Mouse (Mus musculus): ENCODE measurements at regions not wholly inside any gene's neighbourhood (a gene's known extent, or its start where the extent isn't known, plus 50 kb on each side); places are given as distances from the start of the nearest gene placed in this dataset.

- Histone ChIP-seq H3K9ac (ENCODE audit: control insufficient read depth, low read depth, low read length, poor library complexity, severe bottlenecking) (no peak overlapping the region), H3K27ac (ENCODE audit: control insufficient read depth, low read depth, low read length) (no peak overlapping the region), H3K4me3 (ENCODE audit: control insufficient read depth in 1 of 2, insufficient read depth in 1 of 2, low read depth in 2 of 2, low read length in 2 of 2) (no peak overlapping the region), H3K9me3 (replicated peaks; ENCODE audit: insufficient read depth, low read length) (no peaks in the 10 kb centered on the region), H3K36me3 (ENCODE audit: control insufficient read depth in 1 of 2, insufficient read depth in 2 of 2, low read length in 2 of 2) (no peaks in the 10 kb centered on the region), H3K27me3 (ENCODE audit: control insufficient read depth in 1 of 2, insufficient read depth in 2 of 2, low read length in 2 of 2) (no peaks in the 10 kb centered on the region), H3K79me2 (ENCODE audit: control insufficient read depth, insufficient read depth, low read length, poor library complexity) (no peaks in the 10 kb centered on the region), H3K4me1 (ENCODE audit: control insufficient read depth in 1 of 2, insufficient read depth in 2 of 2, low read length in 2 of 2) (no peaks in the 10 kb centered on the region)
- DNase-seq (ENCODE audit: low read depth, low spot score), result no peak
- TF ChIP-seq E2F4 (IDR thresholded peaks at IDR 0.05; ENCODE audit: borderline replicate concordance, low read depth, low read length) (no peak), TAL1 (IDR thresholded peaks at IDR 0.05; ENCODE audit: low read length) (no peak), ZMIZ1 (IDR thresholded peaks at IDR 0.05; ENCODE audit: low read depth, low read length) (no peak), NRF1 (IDR thresholded peaks at IDR 0.05; ENCODE audit: insufficient read depth, low read depth, low read length, poor library complexity, severe bottlenecking) (no peak), GABPA (IDR thresholded peaks at IDR 0.05; ENCODE audit: low read depth, low read length) (no peak), ZKSCAN1 (IDR thresholded peaks at IDR 0.05; ENCODE audit: low read depth, low read length) (no peak)
Measured at GRCm38 (mm10) chr8:101442563-101442962, 1342.9 kb downstream of the Cdh11 start.

GRCm38 (mm10) chr8:101435691-101436090 is 1349.8 kb downstream of the Cdh11 start:
- TF ChIP-seq SIN3A (IDR thresholded peaks at IDR 0.05; ENCODE audit: low read length) (no peak), MYB (IDR thresholded peaks at IDR 0.05; ENCODE audit: low read depth, low read length) (no peak), POLR2A (IDR thresholded peaks at IDR 0.05; ENCODE audit: control insufficient read depth in 1 of 2, insufficient read depth in 1 of 2, low read depth in 1 of 2, low read length in 2 of 2, poor library complexity in 1 of 2) (no peak), UBTF (IDR thresholded peaks at IDR 0.05; ENCODE audit: borderline replicate concordance, insufficient read depth, low read depth, low read length) (no peak), ETS1 (IDR thresholded peaks at IDR 0.05; ENCODE audit: low read depth, low read length) (no peak), MXI1 (IDR thresholded peaks at IDR 0.05; ENCODE audit: low read depth, low read length) (no peak), KAT2A (conservative IDR thresholded peaks at IDR 0.05; ENCODE audit: low read depth, low read length) (no peak), ZKSCAN1 (IDR thresholded peaks at IDR 0.05; ENCODE audit: low read depth, low read length) (no peak), CTCF (IDR thresholded peaks at IDR 0.05 in 2 of 3, conservative IDR thresholded peaks at IDR 0.05 in 1 of 3; ENCODE audit: control insufficient read depth in 1 of 3, insufficient read depth in 1 of 3, low read depth in 2 of 3, low read length in 3 of 3, poor library complexity in 1 of 3, severe bottlenecking in 1 of 3) (no peak), BHLHE40 (IDR thresholded peaks at IDR 0.05; ENCODE audit: borderline replicate concordance, low read depth, low read length) (no peak), TCF12 (IDR thresholded peaks at IDR 0.05; ENCODE audit: low read depth, low read length) (no peak), HCFC1 (IDR thresholded peaks at IDR 0.05; ENCODE audit: low read depth, low read length) (no peak), ZNF384 (IDR thresholded peaks at IDR 0.05; ENCODE audit: low read depth, low read length) (no peak), RCOR1 (IDR thresholded peaks at IDR 0.05; ENCODE audit: low read depth, low read length) (no peak), ZC3H11A (IDR thresholded peaks at IDR 0.05; ENCODE audit: low read depth, low read length) (no peak), E2F4 (IDR thresholded peaks at IDR 0.05; ENCODE audit: borderline replicate concordance, low read depth, low read length) (no peak)
- H3K9ac ChIP-seq (ENCODE audit: control insufficient read depth, low read depth, low read length, poor library complexity, severe bottlenecking), result no peak overlapping the region
- H3K27me3 ChIP-seq (ENCODE audit: control insufficient read depth in 1 of 2, insufficient read depth in 2 of 2, low read length in 2 of 2), result no peaks in the 10 kb centered on the region
- no peaks in the 10 kb centered on the region for H3K79me2 ChIP-seq (ENCODE audit: control insufficient read depth, insufficient read depth, low read length, poor library complexity)
- DNase-seq (ENCODE audit: low read depth, low spot score), result no peak
- H3K27ac ChIP-seq (ENCODE audit: control insufficient read depth, low read depth, low read length), result no peak overlapping the region
- H3K4me3 ChIP-seq (ENCODE audit: control insufficient read depth in 1 of 2, insufficient read depth in 1 of 2, low read depth in 2 of 2, low read length in 2 of 2), result no peak overlapping the region
- H3K4me1 ChIP-seq (ENCODE audit: control insufficient read depth in 1 of 2, insufficient read depth in 2 of 2, low read length in 2 of 2), result no peaks in the 10 kb centered on the region
- H3K36me3 ChIP-seq (ENCODE audit: control insufficient read depth in 1 of 2, insufficient read depth in 2 of 2, low read length in 2 of 2), result no peaks in the 10 kb centered on the region
- no peaks in the 10 kb centered on the region for H3K9me3 ChIP-seq (replicated peaks; ENCODE audit: insufficient read depth, low read length)
